Mouse (Mus musculus): ENCODE results near the gene Ndufs1. TPM values are rescaled to one million over a fixed set of nuclear protein-coding genes. Genes with fewer than 3 reads are reported as not detected.
"Not testable (repeated sequence)": the region's sequence is repeated elsewhere in the genome, so short reads cannot be mapped to it uniquely, and the experiment has no call there.

Gene Ndufs1
- polyA plus RNA-seq, 1 experiment from 2014 or later: 145 TPM

DNA sequence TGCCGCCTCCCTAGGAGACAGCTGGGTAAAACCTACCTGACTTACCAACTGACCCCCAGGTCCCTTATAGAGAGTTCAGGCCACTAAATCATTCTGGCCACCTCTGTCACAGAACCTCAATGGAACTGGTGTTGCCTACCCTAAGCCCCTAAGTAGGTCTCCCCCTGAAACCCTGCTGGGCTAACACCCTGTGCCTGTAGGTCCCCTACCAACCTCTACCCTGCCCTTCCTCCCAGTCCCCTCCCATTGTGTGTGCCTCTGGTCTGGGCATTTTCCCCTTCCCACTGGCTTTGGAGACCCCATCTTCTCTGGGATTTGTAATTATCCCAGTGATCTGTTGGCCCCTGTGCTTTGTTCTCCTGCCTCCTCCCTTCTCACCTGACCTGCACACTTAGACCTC, 26.8 kb upstream of the Ndufs1 start:
- H3K9me3 ChIP-seq: peaks cover 6% of the 10 kb centered on the region; the same call in 1 of the 2 replicates

DNA sequence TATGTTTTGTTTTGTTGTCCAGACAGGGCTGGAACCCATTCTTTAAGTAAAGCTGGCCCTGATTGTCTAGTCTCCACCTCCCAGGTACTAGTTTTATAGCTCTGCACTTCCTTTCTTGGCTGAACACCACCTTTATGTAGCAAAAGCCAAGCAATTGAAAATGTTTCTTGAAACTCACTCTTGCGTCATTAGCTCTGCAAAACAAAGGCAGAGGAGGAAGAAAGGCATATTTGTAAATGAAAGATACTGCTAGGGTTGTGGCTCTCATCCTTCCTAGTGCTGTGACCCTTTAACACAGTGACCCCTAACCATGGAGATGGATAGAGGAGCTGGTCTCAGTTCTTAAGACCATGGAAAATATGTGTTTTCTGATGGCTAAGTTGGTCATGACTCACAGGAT, 25.0 kb upstream of the Ndufs1 start:
- no peak for ATAC-seq (ENCODE audit: low read depth)
- 71% methylated on average over 1 of the region's 1 CpGs for WGBS
- H3K9me3 ChIP-seq: peaks cover 6% of the 10 kb centered on the region; the same call in 1 of the 2 replicates

More for the DNA sequence above, 26.8 kb upstream of the Ndufs1 start:
- Histone ChIP-seq H3K4me2 (no peak overlapping the region), H3K9ac (no peak overlapping the region), H3K4me3 (no peak overlapping the region), H3K36me3 (no peaks in the 10 kb centered on the region), H3K4me1 (replicated peaks) (peaks cover 17% of the 10 kb centered on the region), H3K27ac (replicated peaks) (peak overlapping the region; percentile 39), H3K27me3 (no peaks in the 10 kb centered on the region)
- ATAC-seq (ENCODE audit: low read depth): peak; percentile 44
- 70% methylated on average over 1 of the region's 1 CpGs for WGBS

DNA sequence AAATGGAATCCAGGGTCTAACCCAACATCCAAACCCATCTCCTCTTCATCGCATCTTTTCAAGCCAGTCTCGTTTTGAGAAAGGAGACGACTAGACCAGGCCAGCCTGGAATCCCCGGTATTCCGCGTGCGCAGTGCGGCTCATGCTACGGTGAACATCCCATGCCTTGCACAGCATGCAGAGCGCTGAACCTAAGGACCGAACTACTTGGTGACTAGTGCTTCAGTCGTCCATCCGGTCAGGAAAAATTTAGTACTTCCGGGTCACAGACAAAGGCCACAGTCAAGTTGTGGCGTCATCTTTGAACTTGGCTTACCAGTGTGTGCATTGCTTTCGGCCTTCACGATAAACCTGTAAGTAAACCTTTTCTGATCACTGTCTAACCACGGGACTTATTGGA, 23.7 kb upstream of the Ndufs1 start:
- no peak for ATAC-seq (ENCODE audit: low read depth)
- Histone ChIP-seq H3K36me3 (no peaks in the 10 kb centered on the region), H3K4me1 (replicated peaks) (peaks cover 17% of the 10 kb centered on the region), H3K27ac (replicated peaks) (no peak overlapping the region), H3K9me3 (peaks cover 6% of the 10 kb centered on the region; the same call in 1 of the 2 replicates), H3K4me3 (no peak overlapping the region), H3K27me3 (no peaks in the 10 kb centered on the region), H3K4me2 (no peak overlapping the region), H3K9ac (no peak overlapping the region)
- 95% methylated on average over 18 of the region's 18 CpGs for WGBS

More for the DNA sequence above, 25.0 kb upstream of the Ndufs1 start:
- Histone ChIP-seq H3K36me3 (no peaks in the 10 kb centered on the region), H3K4me3 (no peak overlapping the region), H3K27me3 (no peaks in the 10 kb centered on the region), H3K9ac (no peak overlapping the region), H3K4me2 (no peak overlapping the region), H3K4me1 (replicated peaks) (peaks cover 17% of the 10 kb centered on the region), H3K27ac (replicated peaks) (no peak overlapping the region)

DNA sequence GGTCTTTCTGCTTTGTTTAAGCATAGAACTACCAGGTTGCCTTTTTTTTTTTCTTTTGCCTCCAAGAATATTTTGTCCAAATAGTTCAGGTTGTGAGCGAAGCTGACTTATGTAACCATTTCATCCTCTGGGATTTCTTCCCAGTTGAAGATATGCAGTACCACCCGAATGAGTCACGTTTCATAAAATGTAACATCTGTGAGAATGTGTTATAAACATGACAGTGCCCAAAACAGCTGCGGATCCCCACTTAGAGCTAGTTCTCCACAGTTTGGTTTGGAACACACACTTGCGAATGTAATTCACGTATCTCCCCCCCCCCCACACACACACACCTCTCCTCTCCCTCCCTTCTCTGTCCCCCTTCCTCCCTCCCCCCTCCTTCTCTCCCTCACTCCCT, 22.8 kb upstream of the Ndufs1 start:
- Histone ChIP-seq H3K4me2 (no peak overlapping the region), H3K9me3 (peaks cover 6% of the 10 kb centered on the region; the same call in 1 of the 2 replicates), H3K27ac (replicated peaks) (no peak overlapping the region), H3K4me1 (replicated peaks) (peaks cover 14% of the 10 kb centered on the region), H3K9ac (no peak overlapping the region), H3K27me3 (no peaks in the 10 kb centered on the region), H3K4me3 (no peak overlapping the region), H3K36me3 (no peaks in the 10 kb centered on the region)
- no peak for ATAC-seq (ENCODE audit: low read depth)
- 96% methylated on average over 6 of the region's 6 CpGs for WGBS

DNA sequence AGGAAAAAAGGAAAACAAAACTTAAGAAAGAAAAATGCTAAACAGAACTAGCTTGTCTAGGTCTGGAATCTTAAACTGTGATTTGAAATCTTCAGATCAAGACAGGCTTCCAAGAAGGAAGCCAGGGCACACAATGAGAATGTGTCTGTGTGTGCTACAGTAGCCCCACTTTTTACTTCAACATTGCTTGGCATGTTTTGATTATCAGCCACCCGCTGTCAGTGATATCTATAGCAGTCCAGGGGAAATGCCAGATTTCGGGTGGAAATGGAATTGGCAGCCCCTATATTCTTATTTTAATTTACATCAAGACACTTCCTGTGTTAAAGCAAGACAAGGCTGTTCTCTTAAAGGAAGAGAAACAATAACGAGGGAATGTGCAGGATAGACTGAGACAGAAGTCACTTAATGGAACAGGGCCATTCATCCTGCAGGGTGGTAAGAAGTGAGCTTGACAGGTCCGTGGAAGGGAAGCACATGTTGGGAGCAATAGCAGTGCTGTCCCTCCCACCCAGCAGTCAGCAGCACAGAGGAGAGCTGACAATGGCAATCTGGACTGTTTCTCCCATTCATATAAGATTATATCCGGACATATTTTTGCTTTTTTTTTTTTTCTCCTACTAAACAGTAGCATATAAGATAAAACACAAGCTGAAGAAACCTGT, 19.3 kb upstream of the Ndufs1 start:
- Histone ChIP-seq H3K4me3 (no peak overlapping the region), H3K4me1 (replicated peaks) (no peaks in the 10 kb centered on the region), H3K27me3 (no peaks in the 10 kb centered on the region), H3K36me3 (no peaks in the 10 kb centered on the region), H3K27ac (replicated peaks) (no peak overlapping the region), H3K9ac (no peak overlapping the region), H3K4me2 (no peak overlapping the region), H3K9me3 (peaks cover 6% of the 10 kb centered on the region; the same call in 1 of the 2 replicates)
- WGBS: 70% methylated on average over 5 of the region's 5 CpGs
- ATAC-seq (ENCODE audit: low read depth): no peak

DNA sequence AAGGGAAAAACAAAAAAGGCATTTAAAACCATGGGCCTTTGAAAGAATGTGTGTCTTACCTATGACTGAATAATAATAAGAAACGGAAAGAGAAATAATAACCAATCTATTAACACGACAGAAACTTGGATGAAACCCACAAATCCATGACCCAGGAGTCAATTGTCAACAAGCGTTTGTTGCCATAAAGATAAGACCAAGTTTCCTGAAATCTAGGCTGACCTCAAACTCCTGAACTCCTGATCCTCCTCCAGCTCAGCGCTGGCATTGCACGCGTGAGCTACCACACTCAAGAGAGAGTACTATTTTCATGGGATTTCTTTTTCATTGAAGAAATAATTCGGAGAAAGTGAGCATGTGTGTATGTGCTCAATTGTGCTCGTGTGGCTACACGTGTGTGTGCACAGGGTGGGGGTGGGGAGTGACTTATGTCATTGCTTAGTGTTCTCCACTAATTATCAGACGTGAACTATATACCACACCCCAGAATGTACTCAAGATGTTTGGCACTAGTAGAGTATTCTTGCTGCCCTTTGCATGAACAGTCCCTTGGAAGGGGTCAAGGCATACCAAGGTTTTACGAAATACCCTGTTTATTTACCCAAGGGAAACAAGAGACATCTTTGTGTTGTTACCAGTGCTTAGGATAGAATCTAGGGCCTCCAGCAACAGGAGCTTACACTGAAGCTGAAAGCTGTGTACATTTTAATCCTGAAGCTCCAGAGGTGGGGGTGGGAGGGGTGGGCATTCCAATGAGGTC, 15.9 kb upstream of the Ndufs1 start:
- Histone ChIP-seq H3K27ac (replicated peaks) (no peak overlapping the region), H3K9me3 (no peaks in the 10 kb centered on the region), H3K4me1 (replicated peaks) (no peaks in the 10 kb centered on the region), H3K27me3 (no peaks in the 10 kb centered on the region), H3K4me3 (no peak overlapping the region), H3K4me2 (no peak overlapping the region), H3K36me3 (no peaks in the 10 kb centered on the region), H3K9ac (no peak overlapping the region)
- 93% methylated on average over 11 of the region's 11 CpGs for WGBS
- ATAC-seq (ENCODE audit: low read depth): no peak

DNA sequence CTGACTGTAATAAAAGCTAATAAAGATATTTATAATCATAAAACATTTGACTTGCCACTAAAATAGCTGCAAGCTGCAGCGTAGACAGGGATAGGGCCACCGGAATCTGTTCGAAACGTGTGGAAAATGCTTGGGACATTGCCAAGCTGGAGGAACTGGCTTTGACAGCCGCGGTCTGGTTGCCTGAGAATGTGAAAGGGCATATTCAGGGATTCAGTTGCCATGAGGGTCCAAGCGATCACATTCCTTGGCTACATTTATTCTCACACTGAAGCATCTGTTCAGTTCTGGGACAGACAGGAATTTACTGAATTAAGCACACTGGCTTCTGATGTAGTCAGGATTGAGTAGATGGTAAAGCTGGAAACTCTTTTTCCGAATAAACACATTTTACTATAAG, 14.2 kb upstream of the Ndufs1 start:
- H3K27me3 ChIP-seq: no peaks in the 10 kb centered on the region
- H3K9me3 ChIP-seq: no peaks in the 10 kb centered on the region
- no peaks in the 10 kb centered on the region for H3K36me3 ChIP-seq
- 56% methylated on average over 8 of the region's 8 CpGs for WGBS
- no peak overlapping the region for H3K9ac ChIP-seq
- no peak for ATAC-seq (ENCODE audit: low read depth)
- no peak overlapping the region for H3K4me3 ChIP-seq
- no peak overlapping the region for H3K4me2 ChIP-seq
- no peaks in the 10 kb centered on the region for H3K4me1 ChIP-seq (replicated peaks)
- no peak overlapping the region for H3K27ac ChIP-seq (replicated peaks)

DNA sequence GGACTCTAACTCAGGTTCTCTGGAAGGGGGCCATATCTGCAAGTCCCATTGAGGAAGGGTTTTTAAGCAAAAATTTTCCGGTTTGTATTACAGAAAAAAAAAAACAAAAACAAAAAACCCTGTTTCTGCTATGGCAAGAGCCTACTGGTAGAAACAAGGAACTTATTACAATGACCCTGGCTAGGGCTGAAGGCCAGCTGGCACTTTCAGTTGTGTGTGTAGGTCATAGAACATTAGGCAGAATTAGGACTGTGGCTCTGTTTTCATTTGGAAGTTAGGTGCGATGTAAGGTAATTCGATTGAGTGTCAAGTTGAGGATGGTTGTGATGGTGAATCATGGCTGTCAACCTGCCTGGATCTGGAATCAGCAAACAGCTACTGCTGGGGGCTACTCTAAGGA, 11.9 kb upstream of the Ndufs1 start:
- no peaks in the 10 kb centered on the region for H3K27me3 ChIP-seq
- H3K4me3 ChIP-seq: no peak overlapping the region
- no peak overlapping the region for H3K9ac ChIP-seq
- no peaks in the 10 kb centered on the region for H3K9me3 ChIP-seq
- 92% methylated on average over 3 of the region's 3 CpGs for WGBS
- no peaks in the 10 kb centered on the region; the same call in 1 of the 2 replicates for H3K36me3 ChIP-seq
- ATAC-seq (ENCODE audit: low read depth): no peak
- no peaks in the 10 kb centered on the region for H3K4me1 ChIP-seq (replicated peaks)
- H3K4me2 ChIP-seq: no peak overlapping the region
- no peak overlapping the region for H3K27ac ChIP-seq (replicated peaks)

DNA sequence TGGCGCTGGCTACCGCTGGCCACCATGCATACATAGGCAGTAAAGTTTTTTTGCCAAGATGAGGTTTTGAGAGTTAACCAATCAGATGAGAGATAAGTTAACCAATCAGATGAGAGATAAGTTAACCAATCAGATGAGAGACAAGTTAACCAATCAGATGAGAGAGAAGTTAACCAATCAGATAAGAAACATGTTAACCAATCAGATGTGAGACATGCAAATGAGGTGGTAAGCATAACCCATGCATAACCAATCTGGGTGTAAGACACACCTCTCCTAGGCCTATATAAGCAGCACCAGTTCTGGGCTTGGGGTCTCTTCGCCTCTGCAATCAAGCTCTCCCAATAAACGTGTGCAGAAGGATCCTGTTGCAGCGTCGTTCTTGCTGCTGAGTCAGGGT, 8.8 kb upstream of the Ndufs1 start:
- not testable (repeated sequence) for H3K4me3 ChIP-seq; H3K4me1 ChIP-seq (replicated peaks); H3K4me2 ChIP-seq; H3K9ac ChIP-seq; H3K9me3 ChIP-seq; H3K27ac ChIP-seq (replicated peaks); H3K36me3 ChIP-seq; ATAC-seq (ENCODE audit: low read depth); H3K27me3 ChIP-seq
- 94% methylated on average over 6 of the region's 6 CpGs for WGBS

- no peak for ATAC-seq (ENCODE audit: low read depth)
- WGBS: 63% methylated on average over 10 of the region's 10 CpGs
Observed at GRCm38 (mm10) chr1:63182636-63183270, 6.1 kb upstream of the Ndufs1 start.

DNA sequence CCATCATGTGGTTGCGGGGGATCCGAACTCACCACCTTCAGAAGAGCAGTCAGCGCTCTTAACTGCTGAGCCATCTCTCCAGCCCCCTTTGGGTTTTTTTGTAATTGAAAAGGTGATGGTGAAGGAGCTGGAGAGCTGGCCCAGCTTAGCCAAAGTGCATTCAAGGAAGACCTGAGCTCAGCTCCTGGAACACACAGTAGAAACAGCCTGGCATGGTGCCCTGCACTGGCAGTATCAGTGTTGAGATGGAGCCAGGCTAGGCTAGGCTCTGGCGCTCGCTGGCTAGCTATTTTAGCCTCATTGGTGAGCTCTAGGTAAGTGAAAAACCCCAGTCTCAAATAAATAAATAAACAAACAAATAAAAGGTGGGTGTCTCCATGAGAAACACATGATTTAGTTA, 5.6 kb upstream of the Ndufs1 start:
- WGBS: 90% methylated on average over 5 of the region's 5 CpGs
- H3K36me3 ChIP-seq: peaks cover 24% of the 10 kb centered on the region
- H3K9me3 ChIP-seq: no peaks in the 10 kb centered on the region
- no peaks in the 10 kb centered on the region for H3K27me3 ChIP-seq
- peaks cover 12% of the 10 kb centered on the region for H3K4me1 ChIP-seq (replicated peaks)
- no peak overlapping the region for H3K4me2 ChIP-seq
- no peak overlapping the region for H3K4me3 ChIP-seq
- ATAC-seq (ENCODE audit: low read depth): no peak
- no peak overlapping the region for H3K27ac ChIP-seq (replicated peaks)
- no peak overlapping the region for H3K9ac ChIP-seq

More at GRCm38 (mm10) chr1:63182636-63183270, 6.1 kb upstream of the Ndufs1 start:
- peaks cover 24% of the 10 kb centered on the region for H3K36me3 ChIP-seq
- H3K4me2 ChIP-seq: no peak overlapping the region
- no peak overlapping the region for H3K27ac ChIP-seq (replicated peaks)
- no peak overlapping the region for H3K9ac ChIP-seq
- no peak overlapping the region for H3K4me3 ChIP-seq
- H3K9me3 ChIP-seq: no peaks in the 10 kb centered on the region
- peaks cover 7% of the 10 kb centered on the region for H3K4me1 ChIP-seq (replicated peaks)
- H3K27me3 ChIP-seq: no peaks in the 10 kb centered on the region

DNA sequence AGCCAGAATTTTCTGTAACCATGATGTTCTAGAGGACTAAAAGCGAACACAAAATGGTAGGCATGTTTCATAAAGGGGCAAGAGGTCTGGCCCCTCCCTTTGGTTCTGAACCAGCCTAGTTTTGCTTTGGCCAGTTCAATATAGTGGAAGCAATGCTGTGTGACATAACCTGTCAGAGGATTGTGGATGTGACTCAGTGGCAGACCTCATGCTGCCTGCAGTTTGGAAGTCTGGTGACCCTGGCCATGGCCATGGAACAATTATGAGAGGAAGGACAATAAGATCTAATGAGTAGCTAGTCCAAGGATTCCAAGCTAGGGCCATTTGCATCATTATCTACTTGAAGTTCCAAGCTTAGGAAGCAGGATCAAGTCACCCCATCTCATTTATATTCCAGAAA, 4.8 kb upstream of the Ndufs1 start:
- H3K27ac ChIP-seq (replicated peaks): no peak overlapping the region; the same call in 1 of the 2 replicates
- H3K9ac ChIP-seq: no peak overlapping the region
- ATAC-seq (ENCODE audit: low read depth): no peak
- H3K4me3 ChIP-seq: no peak overlapping the region
- peaks cover 12% of the 10 kb centered on the region for H3K4me1 ChIP-seq (replicated peaks)
- WGBS: 100% methylated on average over 1 of the region's 1 CpGs
- H3K4me2 ChIP-seq: no peak overlapping the region
- no peaks in the 10 kb centered on the region for H3K9me3 ChIP-seq
- H3K36me3 ChIP-seq: peaks cover 24% of the 10 kb centered on the region
- H3K27me3 ChIP-seq: no peaks in the 10 kb centered on the region
